Mouse (Mus musculus): ENCODE measurements around the gene Zfp986. TPM values are rescaled to one million over a fixed set of nuclear protein-coding genes. Genes with fewer than 3 reads are reported as not detected.

The Zfp986 gene
- not detected for total RNA-seq (2023)

GRCm38 (mm10) chr4:145868494-145868893 is at the start of gene Zfp986:
Gene Zfp986 (plus strand): TSS chr4:145868794.

Other genes starting within 250 kb of the Zfp986 start
- gene Zfp980, start 198.1 kb upstream of the Zfp986 start, total RNA-seq (2023): under 1 TPM in 1 of 2 experiments, not detected in 1; 0.64 TPM
- gene Zfp987, start 228.5 kb downstream of the Zfp986 start, total RNA-seq (2023): not detected

Measured in monocyte, adult 59 days (primary cell).